Comparison of ENCODE assay signal across 7 mouse cellular contexts in the genomic region with DNA sequence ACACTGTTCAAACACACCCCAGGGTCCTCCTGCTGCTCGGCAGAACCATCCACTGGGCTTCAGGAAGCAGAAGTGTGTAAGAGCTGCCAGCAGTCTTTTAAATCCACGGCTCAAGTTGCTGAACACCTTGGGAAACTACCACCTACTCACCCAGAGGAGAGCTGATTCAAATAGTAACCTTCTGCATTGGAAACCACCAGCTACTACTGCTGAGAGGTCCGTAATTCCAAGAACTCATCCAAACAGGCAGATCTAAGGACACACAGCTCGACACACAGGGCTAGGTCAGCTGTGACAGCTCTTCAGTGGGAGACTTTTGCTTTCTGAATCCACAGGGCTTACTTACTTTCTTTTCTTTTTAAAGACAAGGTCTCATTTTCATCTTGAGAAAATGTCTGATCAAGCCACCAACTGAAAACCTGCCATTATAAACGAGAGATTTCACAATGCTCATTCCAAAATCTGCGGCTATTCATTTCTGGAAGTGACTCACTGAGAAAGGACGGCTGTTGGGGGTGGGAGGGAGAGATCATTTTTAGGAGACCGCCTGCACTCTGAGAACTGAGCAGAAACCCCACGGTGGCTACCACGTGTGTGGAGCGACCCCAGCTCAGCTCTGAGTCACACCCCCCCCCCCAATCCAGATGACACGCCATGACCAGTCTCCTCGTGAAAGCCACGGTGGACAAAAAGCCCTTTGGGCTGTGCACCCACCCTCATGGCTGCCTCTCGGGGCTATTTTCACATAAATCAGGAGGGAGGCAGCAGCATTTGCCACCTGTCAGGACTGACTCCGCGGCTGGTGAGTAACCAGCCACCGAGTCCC.
A peak's percentile ranks its signal among the peaks of the same experiment; 100 is the strongest.
DNase-seq lines count a peak whose midpoint lies in the region; ATAC-seq and TF ChIP-seq lines count a peak whose summit lies in the region.

No protein-coding gene starts in this region.

- H3K9me3 ChIP-seq in heart, embryonic 15.5 days (replicated peaks), result no peaks in the 10 kb centered on the region
- H3K9me3 ChIP-seq in lung, embryonic 15.5 days, result no peaks in the 10 kb centered on the region
- H3K9me3 ChIP-seq in stomach, embryonic 14.5 days (ENCODE audit: control insufficient read depth, low read depth, low read length), result no peaks in the 10 kb centered on the region

- no peak overlapping the region; the same call in 1 of the 2 replicates for H3K27ac ChIP-seq in heart, embryonic 15.5 days
- H3K27ac ChIP-seq in lung, embryonic 15.5 days, result peak overlapping the region; percentile 77
- H3K27ac ChIP-seq in stomach, embryonic 14.5 days (ENCODE audit: low read length), result no peak overlapping the region
- no peak overlapping the region for H3K27ac ChIP-seq in cerebellum, adult 2 months (ENCODE audit: insufficient read depth, low read length)

- H3K4me3 ChIP-seq in heart, embryonic 15.5 days, result 0 out of 2 replicates have a peak overlapping the region, but pooled peaks have one; percentile 3
- peak overlapping the region; percentile 25 for H3K4me3 ChIP-seq in lung, embryonic 15.5 days
- 0 out of 2 replicates have a peak overlapping the region, but pooled peaks have one; percentile 12 for H3K4me3 ChIP-seq in stomach, embryonic 14.5 days (ENCODE audit: low read depth, low read length)
- no peak overlapping the region for H3K4me3 ChIP-seq in cerebellum, adult 2 months (replicated peaks; ENCODE audit: insufficient read depth, low read depth, low read length)

- peaks cover 11% of the 10 kb centered on the region for H3K4me1 ChIP-seq in heart, embryonic 15.5 days (replicated peaks)
- H3K4me1 ChIP-seq in lung, embryonic 15.5 days, result peaks cover 37% of the 10 kb centered on the region
- H3K4me1 ChIP-seq in stomach, embryonic 14.5 days (ENCODE audit: control insufficient read depth, insufficient read depth, low read length), result peaks cover 13% of the 10 kb centered on the region
- H3K4me1 ChIP-seq in cerebellum, adult 2 months (ENCODE audit: control insufficient read depth, insufficient read depth, low read length), result peaks cover 23% of the 10 kb centered on the region

- H3K36me3 ChIP-seq in heart, embryonic 15.5 days, result no peaks in the 10 kb centered on the region
- no peaks in the 10 kb centered on the region for H3K36me3 ChIP-seq in lung, embryonic 15.5 days
- H3K36me3 ChIP-seq in stomach, embryonic 14.5 days (ENCODE audit: control insufficient read depth, insufficient read depth, low read length), result no peaks in the 10 kb centered on the region

- 49% methylated on average over 18 of the region's 18 CpGs for WGBS in heart, embryonic 15.5 days
- WGBS in lung, embryonic 15.5 days, result 13% methylated on average over 18 of the region's 18 CpGs
- 17% methylated on average over 18 of the region's 18 CpGs for WGBS in stomach, embryonic 14.5 days
- 51% methylated on average over 18 of the region's 18 CpGs for WGBS in cerebellum, adult 2 months

- DNase-seq in CD4-positive helper T cell, adult 2 months (ENCODE audit: low read depth, low spot score), result peak; percentile 47
- peak; percentile 92 for DNase-seq in NIH3T3 (ENCODE audit: low read depth)
- no peak for DNase-seq in testis, postnatal 14 days (ENCODE audit: low spot score)
- DNase-seq in cerebellum, adult 2 months, result no peak

- TF ChIP-seq POLR2A in cerebellum, adult 2 months (IDR thresholded peaks at IDR 0.05; ENCODE audit: borderline replicate concordance, insufficient read depth, low read length), result no peak

- no peaks in the 10 kb centered on the region for H3K27me3 ChIP-seq in heart, embryonic 15.5 days
- H3K27me3 ChIP-seq in lung, embryonic 15.5 days, result no peaks in the 10 kb centered on the region
- H3K27me3 ChIP-seq in stomach, embryonic 14.5 days (ENCODE audit: control insufficient read depth, insufficient read depth, low read length), result no peaks in the 10 kb centered on the region
- no peaks in the 10 kb centered on the region for H3K27me3 ChIP-seq in cerebellum, adult 2 months (ENCODE audit: control insufficient read depth, insufficient read depth, low read length)

- no peak for TF ChIP-seq CTCF in cerebellum, adult 2 months (IDR thresholded peaks at IDR 0.05; ENCODE audit: borderline replicate concordance, insufficient read depth, low read depth, low read length)

- H3K4me2 ChIP-seq in heart, embryonic 15.5 days, result peak overlapping the region; percentile 54
- H3K4me2 ChIP-seq in lung, embryonic 15.5 days, result peak overlapping the region; percentile 61
- peak overlapping the region; percentile 51 for H3K4me2 ChIP-seq in stomach, embryonic 14.5 days (replicated peaks; ENCODE audit: low read depth, low read length)

- no peak for ATAC-seq in heart, embryonic 15.5 days (replicated peaks; ENCODE audit: insufficient number of reproducible peaks, insufficient read depth, low FRiP score, low read depth)
- ATAC-seq in lung, embryonic 15.5 days (ENCODE audit: borderline replicate concordance, extremely low read depth, low FRiP score, low TSS enrichment), result no peak
- 0 out of 2 replicates have a peak, but pooled peaks have one; percentile 18 for ATAC-seq in stomach, embryonic 14.5 days (ENCODE audit: insufficient number of reproducible peaks, insufficient read depth, low FRiP score, low read depth)

- no peak overlapping the region for H3K9ac ChIP-seq in heart, embryonic 15.5 days
- H3K9ac ChIP-seq in lung, embryonic 15.5 days, result peak overlapping the region; percentile 24; the same call in 1 of the 2 replicates
- no peak overlapping the region for H3K9ac ChIP-seq in stomach, embryonic 14.5 days (replicated peaks; ENCODE audit: low read depth, low read length)

Comparison
In these comparisons a context has a peak if more than half of its experiments do, and no peak if none do; other contexts are left out.
1. DNase-seq: peak in CD4-positive helper T cell, adult 2 months (single experiment) and NIH3T3 (single experiment); none in testis, postnatal 14 days (single experiment) and cerebellum, adult 2 months (0 of 2).
2. Peak in every context shown above with its lines, with median percentiles within 50 percentile points of each other: H3K4me2 ChIP-seq.